Mouse (Mus musculus): ENCODE results near the gene Olfr504.

GRCm38 (mm10) chr7:108589797-108590196, 24.2 kb upstream of the Olfr504 start:
- no peak for TF ChIP-seq CTCF (IDR thresholded peaks at IDR 0.05; ENCODE audit: low read depth)
- no peak for TF ChIP-seq EP300 (IDR thresholded peaks at IDR 0.05; ENCODE audit: low read depth)

Measured in liver, embryonic 14.5 days (tissue).